Mouse (Mus musculus): ENCODE measurements around the gene Klk1b8. TPM values are rescaled to one million over a fixed set of nuclear protein-coding genes. Genes with fewer than 3 reads are reported as not detected.
"Not testable (repeated sequence)": the region's sequence is repeated elsewhere in the genome, so short reads cannot be mapped to it uniquely, and the experiment has no call there.

Klk1b8 gene
- polyA plus RNA-seq, 2 experiments, result not detected

DNA sequence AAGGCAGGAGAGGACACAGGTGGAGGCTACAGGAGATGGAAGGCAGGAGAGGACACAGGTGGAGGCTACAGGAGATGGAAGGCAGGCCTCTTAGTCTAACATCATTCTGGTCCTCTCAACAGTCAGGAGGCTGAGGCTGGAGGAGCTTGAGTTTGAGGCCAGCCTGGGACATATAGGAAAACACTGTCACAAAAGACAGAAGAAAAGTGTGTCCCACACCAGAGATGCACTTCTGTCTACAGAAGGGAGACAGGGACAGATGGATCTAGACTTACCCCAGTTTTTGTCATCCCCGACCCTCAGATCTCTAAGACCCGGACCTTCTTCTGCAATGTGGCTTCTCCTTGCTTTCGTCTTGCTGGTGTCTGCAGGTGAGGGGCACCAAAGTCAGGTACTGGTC, 17.0 kb upstream of the Klk1b8 start, which contains the start of gene Klk15:
Gene Klk15 (plus strand): TSS at position 301 of the 400 bp plus-strand sequence.
- TF ChIP-seq POLR2A (IDR thresholded peaks at IDR 0.05; ENCODE audit: borderline replicate concordance, extremely low read depth, insufficient read depth, insufficient read length), result no peak
- no peaks in the 10 kb centered on the region for H3K36me3 ChIP-seq (ENCODE audit: control insufficient read depth, insufficient read depth, low read length)
- no peak within 1 kb of the TSS for H3K4me3 ChIP-seq (replicated peaks; ENCODE audit: low read length)
- H3K27me3 ChIP-seq (ENCODE audit: control insufficient read depth, insufficient read depth, low read length), result no peaks in the 10 kb centered on the region
- no peak within 1 kb of the TSS for H3K4me2 ChIP-seq (replicated peaks; ENCODE audit: low read depth, low read length, severe bottlenecking)
- H3K27ac ChIP-seq (replicated peaks; ENCODE audit: low read depth, low read length), result no peak within 1 kb of the TSS
- H3K4me1 ChIP-seq (ENCODE audit: control insufficient read depth, insufficient read depth, low read length), result no peaks in the 10 kb centered on the region
- DNase-seq (ENCODE audit: low spot score) (no peak), ATAC-seq (ENCODE audit: low FRiP score, low read depth) (no peak)
- H3K9me3 ChIP-seq (ENCODE audit: control insufficient read depth, low read length), result no peaks in the 10 kb centered on the region
- 65% methylated on average over 2 of the region's 3 CpGs for WGBS
- H3K9ac ChIP-seq (ENCODE audit: low read depth, low read length, severe bottlenecking), result no peak within 1 kb of the TSS

DNA sequence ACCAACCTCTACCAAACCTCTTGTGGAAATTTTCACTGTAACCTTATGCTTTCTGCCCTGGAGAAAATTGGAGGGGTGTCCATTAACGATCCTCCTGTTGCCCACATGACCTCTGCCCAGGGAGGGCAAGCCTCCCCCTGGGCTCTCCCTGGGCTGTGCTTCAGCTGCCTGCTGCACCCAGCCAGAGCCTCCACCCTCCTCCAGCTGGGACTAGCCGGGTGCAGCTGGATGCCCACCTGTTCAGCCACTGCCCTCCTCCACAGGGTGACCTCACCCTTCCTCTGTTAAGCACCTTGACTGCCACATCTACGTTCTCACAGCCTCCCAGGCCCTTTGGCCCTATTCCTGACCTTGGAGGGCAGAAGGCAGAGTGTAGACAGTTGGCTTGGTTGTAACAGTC, 15.7 kb upstream of the Klk1b8 start:
- Histone ChIP-seq H3K4me2 (replicated peaks; ENCODE audit: low read depth, low read length, severe bottlenecking) (no peak overlapping the region), H3K9me3 (ENCODE audit: control insufficient read depth, low read length) (no peaks in the 10 kb centered on the region), H3K4me1 (ENCODE audit: control insufficient read depth, insufficient read depth, low read length) (no peaks in the 10 kb centered on the region), H3K27ac (replicated peaks; ENCODE audit: low read depth, low read length) (no peak overlapping the region), H3K9ac (ENCODE audit: low read depth, low read length, severe bottlenecking) (no peak overlapping the region), H3K36me3 (ENCODE audit: control insufficient read depth, insufficient read depth, low read length) (no peaks in the 10 kb centered on the region), H3K4me3 (replicated peaks; ENCODE audit: low read length) (no peak overlapping the region), H3K27me3 (ENCODE audit: control insufficient read depth, insufficient read depth, low read length) (no peaks in the 10 kb centered on the region)
- ATAC-seq (ENCODE audit: low FRiP score, low read depth), result no peak
- no peak for DNase-seq (ENCODE audit: low spot score)
- TF ChIP-seq POLR2A (IDR thresholded peaks at IDR 0.05; ENCODE audit: borderline replicate concordance, extremely low read depth, insufficient read depth, insufficient read length), result no peak
- 49% methylated on average over 3 of the region's 3 CpGs for WGBS

- ATAC-seq (ENCODE audit: low FRiP score, low read depth), result no peak
- Histone ChIP-seq H3K9me3 (ENCODE audit: control insufficient read depth, low read length) (no peaks in the 10 kb centered on the region), H3K4me3 (replicated peaks; ENCODE audit: low read length) (no peak overlapping the region), H3K27me3 (ENCODE audit: control insufficient read depth, insufficient read depth, low read length) (no peaks in the 10 kb centered on the region), H3K27ac (replicated peaks; ENCODE audit: low read depth, low read length) (no peak overlapping the region), H3K4me2 (replicated peaks; ENCODE audit: low read depth, low read length, severe bottlenecking) (no peak overlapping the region), H3K4me1 (ENCODE audit: control insufficient read depth, insufficient read depth, low read length) (no peaks in the 10 kb centered on the region), H3K9ac (ENCODE audit: low read depth, low read length, severe bottlenecking) (no peak overlapping the region), H3K36me3 (ENCODE audit: control insufficient read depth, insufficient read depth, low read length) (no peaks in the 10 kb centered on the region)
- TF ChIP-seq POLR2A (IDR thresholded peaks at IDR 0.05; ENCODE audit: borderline replicate concordance, extremely low read depth, insufficient read depth, insufficient read length), result no peak
- 87% methylated on average over 14 of the region's 14 CpGs for WGBS
- no peak for DNase-seq (ENCODE audit: low spot score)
Observed at GRCm38 (mm10) chr7:43936551-43936950, 13.9 kb upstream of the Klk1b8 start.

DNA sequence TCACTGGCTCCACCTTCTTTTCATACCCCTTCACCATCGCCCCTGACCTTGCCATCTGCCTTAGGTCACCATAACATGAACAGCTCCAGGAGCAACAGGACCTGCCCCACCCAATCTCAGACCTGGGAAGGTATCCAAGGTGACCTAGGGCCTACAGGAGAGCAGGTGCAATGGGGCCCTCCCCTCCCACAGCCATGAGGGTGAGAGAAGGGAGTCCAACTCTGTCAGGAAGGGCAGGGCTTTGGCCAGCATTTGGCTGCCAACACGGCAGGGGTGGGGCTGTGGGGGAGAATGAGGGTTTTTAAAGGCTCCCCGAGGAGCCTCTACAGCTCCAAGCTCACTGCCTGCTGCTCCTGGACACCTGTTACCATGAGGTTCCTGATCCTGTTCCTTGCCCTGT, 8.2 kb upstream of the Klk1b8 start:
- not testable (repeated sequence) for H3K36me3 ChIP-seq (ENCODE audit: control insufficient read depth, insufficient read depth, low read length); H3K9me3 ChIP-seq (ENCODE audit: control insufficient read depth, low read length); H3K9ac ChIP-seq (ENCODE audit: low read depth, low read length, severe bottlenecking); H3K4me1 ChIP-seq (ENCODE audit: control insufficient read depth, insufficient read depth, low read length); H3K4me2 ChIP-seq (replicated peaks; ENCODE audit: low read depth, low read length, severe bottlenecking); H3K27ac ChIP-seq (replicated peaks; ENCODE audit: low read depth, low read length); H3K27me3 ChIP-seq (ENCODE audit: control insufficient read depth, insufficient read depth, low read length); ATAC-seq (ENCODE audit: low FRiP score, low read depth); H3K4me3 ChIP-seq (replicated peaks; ENCODE audit: low read length); DNase-seq (ENCODE audit: low spot score)
- WGBS, result 65% methylated on average over 3 of the region's 3 CpGs

- H3K9ac ChIP-seq (ENCODE audit: low read depth, low read length, severe bottlenecking), result no peak overlapping the region
- ATAC-seq (ENCODE audit: low FRiP score, low read depth), result no peak
- H3K4me1 ChIP-seq (ENCODE audit: control insufficient read depth, insufficient read depth, low read length), result no peaks in the 10 kb centered on the region
- H3K27me3 ChIP-seq (ENCODE audit: control insufficient read depth, insufficient read depth, low read length), result no peaks in the 10 kb centered on the region
- H3K4me2 ChIP-seq (replicated peaks; ENCODE audit: low read depth, low read length, severe bottlenecking), result no peak overlapping the region
- no peak overlapping the region for H3K27ac ChIP-seq (replicated peaks; ENCODE audit: low read depth, low read length)
- no peak for DNase-seq (ENCODE audit: low spot score)
- no peak overlapping the region for H3K4me3 ChIP-seq (replicated peaks; ENCODE audit: low read length)
- no peaks in the 10 kb centered on the region for H3K36me3 ChIP-seq (ENCODE audit: control insufficient read depth, insufficient read depth, low read length)
- no peaks in the 10 kb centered on the region for H3K9me3 ChIP-seq (ENCODE audit: control insufficient read depth, low read length)
- WGBS, result 80% methylated on average over 3 of the region's 3 CpGs
- no peak for TF ChIP-seq POLR2A (IDR thresholded peaks at IDR 0.05; ENCODE audit: borderline replicate concordance, extremely low read depth, insufficient read depth, insufficient read length)
Observed at GRCm38 (mm10) chr7:43944727-43945264, 5.7 kb upstream of the Klk1b8 start.

GRCm38 (mm10) chr7:43952703-43953102, 2.2 kb downstream of the Klk1b8 start:
- no peak overlapping the region for H3K27ac ChIP-seq (replicated peaks; ENCODE audit: low read depth, low read length)
- H3K36me3 ChIP-seq (ENCODE audit: control insufficient read depth, insufficient read depth, low read length), result no peaks in the 10 kb centered on the region
- no peaks in the 10 kb centered on the region for H3K9me3 ChIP-seq (ENCODE audit: control insufficient read depth, low read length)
- H3K9ac ChIP-seq (ENCODE audit: low read depth, low read length, severe bottlenecking), result no peak overlapping the region
- no peak overlapping the region for H3K4me2 ChIP-seq (replicated peaks; ENCODE audit: low read depth, low read length, severe bottlenecking)
- no peak overlapping the region for H3K4me3 ChIP-seq (replicated peaks; ENCODE audit: low read length)
- DNase-seq (ENCODE audit: low spot score) (no peak), ATAC-seq (ENCODE audit: low FRiP score, low read depth) (no peak)
- no peaks in the 10 kb centered on the region for H3K27me3 ChIP-seq (ENCODE audit: control insufficient read depth, insufficient read depth, low read length)
- no peak for TF ChIP-seq POLR2A (IDR thresholded peaks at IDR 0.05; ENCODE audit: borderline replicate concordance, extremely low read depth, insufficient read depth, insufficient read length)
- H3K4me1 ChIP-seq (ENCODE audit: control insufficient read depth, insufficient read depth, low read length), result no peaks in the 10 kb centered on the region
- 65% methylated on average over 4 of the region's 4 CpGs for whole genome bisulfite sequencing

Data from limb, embryonic 14.5 days (tissue).